Mouse (Mus musculus): Measurements from ENCODE around the gene Mitf. TPM values are rescaled to one million over a fixed set of nuclear protein-coding genes. Genes with fewer than 3 reads are reported as not detected.

Mitf gene
- total and polyA plus RNA-seq, 2 experiments from 2014 or later = 1.8 to 3.1 TPM

DNA sequence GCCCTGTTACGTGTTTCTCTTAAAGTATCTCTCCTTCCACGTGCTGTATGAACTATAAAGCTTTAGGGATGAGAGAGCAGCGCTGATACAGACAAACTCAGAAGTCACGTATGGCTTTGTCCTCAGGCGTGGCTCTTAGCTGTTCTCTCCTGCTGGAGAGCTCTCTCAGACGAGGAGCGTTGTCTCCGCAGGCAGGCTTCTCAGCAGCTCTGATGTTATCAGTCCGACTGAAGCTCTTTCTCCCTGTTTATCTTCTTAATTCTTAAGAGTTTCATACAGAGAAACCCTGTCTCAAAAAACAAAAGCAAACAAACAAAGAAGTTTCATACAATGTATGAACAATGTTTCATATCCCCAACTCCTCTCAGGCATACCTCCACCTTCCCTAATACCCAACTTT lies 178.8 kb downstream of the Mitf start:
- Histone ChIP-seq H3K27ac (ENCODE audit: low read depth, low read length) (no peak overlapping the region), H3K4me1 (ENCODE audit: insufficient read depth) (no peaks in the 10 kb centered on the region), H3K27me3 (ENCODE audit: insufficient read depth, low read length) (no peaks in the 10 kb centered on the region), H3K9me3 (ENCODE audit: low read length) (no peaks in the 10 kb centered on the region), H3K36me3 (ENCODE audit: insufficient read depth) (no peaks in the 10 kb centered on the region), H3K4me2 (ENCODE audit: low read depth) (no peak overlapping the region), H3K9ac (no peak overlapping the region), H3K4me3 (ENCODE audit: low read depth, low read length) (no peak overlapping the region)
- 73% methylated on average over 9 of the region's 9 CpGs for WGBS
- no peak for TF ChIP-seq CTCF (IDR thresholded peaks at IDR 0.05; ENCODE audit: low read depth)
- no peak for ATAC-seq
- no peak for DNase-seq

DNA sequence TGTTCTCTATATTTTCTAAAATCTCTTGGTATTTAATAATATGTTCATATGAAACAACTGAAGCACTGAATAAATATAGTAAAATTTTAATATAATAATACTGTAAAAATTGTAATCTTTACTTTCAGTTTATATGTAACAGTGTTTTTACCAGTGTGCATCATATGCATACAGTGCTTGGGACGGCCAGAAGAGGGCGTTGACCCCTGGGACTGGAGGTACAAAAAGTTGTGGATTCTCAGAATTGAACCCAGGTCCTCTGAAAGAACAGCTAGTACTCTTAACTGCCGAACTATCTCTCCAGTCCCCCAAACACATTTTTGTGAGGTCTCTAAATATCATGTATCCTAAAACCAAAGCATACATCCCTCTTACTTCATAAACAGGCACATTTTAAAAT lies 179.6 kb downstream of the Mitf start:
- no peaks in the 10 kb centered on the region for H3K27me3 ChIP-seq (ENCODE audit: insufficient read depth, low read length)
- H3K4me3 ChIP-seq (ENCODE audit: low read depth, low read length) = no peak overlapping the region
- no peak overlapping the region for H3K27ac ChIP-seq (ENCODE audit: low read depth, low read length)
- TF ChIP-seq CTCF (IDR thresholded peaks at IDR 0.05; ENCODE audit: low read depth) = no peak
- WGBS = 86% methylated on average over 3 of the region's 3 CpGs
- DNase-seq (no peak), ATAC-seq (no peak)
- no peaks in the 10 kb centered on the region for H3K9me3 ChIP-seq (ENCODE audit: low read length)
- H3K9ac ChIP-seq = no peak overlapping the region
- no peak overlapping the region for H3K4me2 ChIP-seq (ENCODE audit: low read depth)
- no peaks in the 10 kb centered on the region for H3K4me1 ChIP-seq (ENCODE audit: insufficient read depth)
- no peaks in the 10 kb centered on the region for H3K36me3 ChIP-seq (ENCODE audit: insufficient read depth)

DNA sequence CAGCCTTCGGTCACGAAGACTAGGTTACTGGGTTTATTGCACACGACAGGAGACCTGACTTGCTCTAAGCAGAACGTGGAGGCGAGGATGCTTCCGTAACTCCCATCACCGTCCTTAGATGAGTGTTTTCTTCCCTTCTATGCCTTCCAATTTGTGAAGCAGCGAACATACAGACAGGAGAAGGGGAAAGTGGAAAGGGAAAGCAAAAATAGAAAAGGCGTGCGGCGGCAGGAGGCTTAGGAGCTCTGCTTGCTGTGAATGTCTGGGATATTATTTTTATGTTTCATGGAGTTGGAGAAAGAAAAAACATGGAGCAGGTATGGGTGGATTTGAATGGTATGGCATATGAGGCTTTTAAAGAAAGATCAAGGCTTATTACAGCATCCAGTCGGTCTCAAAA lies 186.7 kb downstream of the Mitf start:
- 87% methylated on average over 12 of the region's 12 CpGs for WGBS

DNA sequence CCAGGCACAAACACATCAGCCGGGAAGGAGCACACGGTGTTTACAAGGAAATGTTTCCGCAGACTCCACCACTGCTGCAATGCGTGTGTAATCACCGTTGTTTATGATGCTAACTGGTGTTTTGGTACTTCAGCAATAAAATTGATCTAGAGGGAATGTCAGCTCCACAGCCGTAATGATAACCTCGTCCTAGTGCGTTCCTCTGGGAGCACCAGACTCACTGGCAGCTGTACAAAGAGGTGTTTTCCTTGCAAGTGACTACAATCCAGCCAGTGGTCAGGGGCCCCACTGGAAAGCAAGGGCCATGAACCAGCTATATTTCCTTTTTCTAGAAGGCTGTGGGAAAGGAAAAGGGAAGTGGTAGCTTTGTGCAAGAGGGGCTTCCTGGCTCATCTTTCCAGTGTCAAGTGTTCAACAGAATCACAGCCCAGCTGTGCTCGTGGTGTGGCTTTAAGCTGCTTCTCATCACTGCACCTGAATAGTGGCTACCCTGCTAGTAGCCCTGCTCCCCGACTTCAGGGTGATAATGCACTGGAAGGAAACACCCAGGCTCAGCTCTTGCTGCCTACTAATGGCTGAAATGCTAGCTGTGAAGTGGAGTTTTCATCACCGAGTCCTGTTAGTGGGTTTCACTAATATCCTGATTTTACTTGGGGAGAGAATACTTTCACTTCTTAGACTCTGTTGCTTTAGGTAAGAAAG lies 188.9 kb downstream of the Mitf start:
- ATAC-seq (no peak), DNase-seq (no peak)
- no peak overlapping the region for H3K9ac ChIP-seq
- no peaks in the 10 kb centered on the region for H3K27me3 ChIP-seq (ENCODE audit: insufficient read depth, low read length)
- no peak overlapping the region for H3K27ac ChIP-seq (ENCODE audit: low read depth, low read length)
- TF ChIP-seq CTCF (IDR thresholded peaks at IDR 0.05; ENCODE audit: low read depth) = no peak
- no peaks in the 10 kb centered on the region for H3K36me3 ChIP-seq (ENCODE audit: insufficient read depth)
- H3K4me2 ChIP-seq (ENCODE audit: low read depth) = no peak overlapping the region
- WGBS = 75% methylated on average over 11 of the region's 11 CpGs
- no peaks in the 10 kb centered on the region for H3K9me3 ChIP-seq (ENCODE audit: low read length)
- no peaks in the 10 kb centered on the region for H3K4me1 ChIP-seq (ENCODE audit: insufficient read depth)
- no peak overlapping the region for H3K4me3 ChIP-seq (ENCODE audit: low read depth, low read length)

More for the DNA sequence above, 186.7 kb downstream of the Mitf start:
- Histone ChIP-seq H3K27me3 (ENCODE audit: insufficient read depth, low read length) (no peaks in the 10 kb centered on the region), H3K9ac (no peak overlapping the region), H3K4me1 (ENCODE audit: insufficient read depth) (no peaks in the 10 kb centered on the region), H3K27ac (ENCODE audit: low read depth, low read length) (no peak overlapping the region), H3K4me3 (ENCODE audit: low read depth, low read length) (no peak overlapping the region), H3K9me3 (ENCODE audit: low read length) (no peaks in the 10 kb centered on the region), H3K4me2 (ENCODE audit: low read depth) (no peak overlapping the region), H3K36me3 (ENCODE audit: insufficient read depth) (no peaks in the 10 kb centered on the region)
- ATAC-seq (no peak), DNase-seq (no peak)
- no peak for TF ChIP-seq CTCF (IDR thresholded peaks at IDR 0.05; ENCODE audit: low read depth)

GRCm38 (mm10) chr6:98001551-98001950 lies 194.7 kb downstream of the Mitf start:
- Histone ChIP-seq H3K4me3 (ENCODE audit: low read depth, low read length) (no peak overlapping the region), H3K36me3 (ENCODE audit: insufficient read depth) (no peaks in the 10 kb centered on the region), H3K4me1 (ENCODE audit: insufficient read depth) (no peaks in the 10 kb centered on the region), H3K9ac (no peak overlapping the region), H3K9me3 (ENCODE audit: low read length) (no peaks in the 10 kb centered on the region), H3K27me3 (ENCODE audit: insufficient read depth, low read length) (no peaks in the 10 kb centered on the region), H3K4me2 (ENCODE audit: low read depth) (no peak overlapping the region), H3K27ac (ENCODE audit: low read depth, low read length) (no peak overlapping the region)
- ATAC-seq = no peak
- TF ChIP-seq CTCF (IDR thresholded peaks at IDR 0.05; ENCODE audit: low read depth) = no peak
- WGBS = 58% methylated on average over 4 of the region's 4 CpGs
- no peak for DNase-seq

DNA sequence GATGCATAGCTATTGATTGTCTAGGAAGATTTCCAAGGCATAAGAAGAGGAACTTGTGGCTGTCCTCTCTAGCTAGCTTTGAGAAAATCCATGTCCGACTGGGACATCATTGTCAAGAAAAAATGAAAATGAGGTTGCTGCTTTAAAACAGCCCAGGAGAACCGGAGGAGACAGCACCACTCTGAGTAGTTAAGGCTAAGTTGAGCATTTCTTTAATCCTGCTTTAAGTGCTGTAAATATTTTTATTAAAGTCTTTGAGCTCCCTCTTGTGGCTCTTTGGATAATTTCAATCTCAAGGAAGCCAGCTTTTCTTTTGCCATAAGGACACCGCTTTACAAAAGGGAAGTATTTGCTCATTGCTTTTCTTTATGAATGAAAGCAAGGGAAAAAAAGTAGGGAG lies 196.3 kb downstream of the Mitf start:
- Histone ChIP-seq H3K9ac (no peak overlapping the region), H3K4me3 (ENCODE audit: low read depth, low read length) (no peak overlapping the region), H3K27me3 (ENCODE audit: insufficient read depth, low read length) (no peaks in the 10 kb centered on the region), H3K4me2 (ENCODE audit: low read depth) (no peak overlapping the region), H3K36me3 (ENCODE audit: insufficient read depth) (no peaks in the 10 kb centered on the region), H3K9me3 (ENCODE audit: low read length) (no peaks in the 10 kb centered on the region), H3K4me1 (ENCODE audit: insufficient read depth) (no peaks in the 10 kb centered on the region), H3K27ac (ENCODE audit: low read depth, low read length) (no peak overlapping the region)
- peak; percentile 69 for TF ChIP-seq CTCF (IDR thresholded peaks at IDR 0.05; ENCODE audit: low read depth)
- ATAC-seq (peak; percentile 80), DNase-seq (peak; percentile 85)
- 16% methylated on average over 3 of the region's 3 CpGs for WGBS

GRCm38 (mm10) chr6:98005566-98005965 lies 198.7 kb downstream of the Mitf start:
- no peaks in the 10 kb centered on the region for H3K9me3 ChIP-seq (ENCODE audit: low read length)
- no peak overlapping the region for H3K27ac ChIP-seq (ENCODE audit: low read depth, low read length)
- H3K9ac ChIP-seq = no peak overlapping the region
- H3K4me3 ChIP-seq (ENCODE audit: low read depth, low read length) = no peak overlapping the region
- 70% methylated on average over 1 of the region's 1 CpGs for WGBS
- ATAC-seq (no peak), DNase-seq (no peak)
- H3K4me2 ChIP-seq (ENCODE audit: low read depth) = no peak overlapping the region
- H3K36me3 ChIP-seq (ENCODE audit: insufficient read depth) = no peaks in the 10 kb centered on the region
- H3K4me1 ChIP-seq (ENCODE audit: insufficient read depth) = no peaks in the 10 kb centered on the region
- peak; percentile 62 for TF ChIP-seq CTCF (IDR thresholded peaks at IDR 0.05; ENCODE audit: low read depth)
- no peaks in the 10 kb centered on the region for H3K27me3 ChIP-seq (ENCODE audit: insufficient read depth, low read length)

Measured in forebrain, postnatal 0 days (tissue).